Mouse (Mus musculus) v-Abl transformed pro-B cells (cell line): Measurements from ENCODE around the gene Ift81.

Experiments
- in situ Hi-C, 2 experiments: fragments of 400-800 bp; cut with MboI; formaldehyde crosslinking; loops; one replicate each; pipeline ENCODE4 v1.15.1; 2025; ENCODE audit not compliant: unreplicated experiment in 2 of 2

Ift81 gene

DNA sequence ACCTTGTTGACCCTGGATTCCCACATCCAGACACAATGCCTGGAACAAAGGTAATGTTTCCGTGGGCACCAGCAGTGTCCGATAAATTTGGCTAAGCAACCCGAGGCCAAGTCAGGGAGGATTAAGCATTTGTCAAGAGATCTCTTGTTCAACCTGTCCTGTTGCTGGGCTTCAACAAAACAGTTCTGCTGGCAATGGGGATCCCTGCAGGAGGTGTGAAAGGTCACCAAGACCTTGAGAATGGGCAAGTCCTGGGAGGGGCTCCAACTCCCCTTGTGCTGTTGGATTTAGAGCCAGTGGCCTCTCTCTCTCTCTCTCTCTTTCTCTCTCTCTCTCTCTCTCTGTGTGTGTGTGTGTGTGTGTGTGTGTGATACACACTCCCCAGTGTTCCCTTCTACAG lies 90.1 kb downstream of the Ift81 start:
- in situ Hi-C loops = no loop called here

GRCm38 (mm10) chr5:122521130-122521473 lies 93.2 kb downstream of the Ift81 start:
- in situ Hi-C loops = no loop called here

DNA sequence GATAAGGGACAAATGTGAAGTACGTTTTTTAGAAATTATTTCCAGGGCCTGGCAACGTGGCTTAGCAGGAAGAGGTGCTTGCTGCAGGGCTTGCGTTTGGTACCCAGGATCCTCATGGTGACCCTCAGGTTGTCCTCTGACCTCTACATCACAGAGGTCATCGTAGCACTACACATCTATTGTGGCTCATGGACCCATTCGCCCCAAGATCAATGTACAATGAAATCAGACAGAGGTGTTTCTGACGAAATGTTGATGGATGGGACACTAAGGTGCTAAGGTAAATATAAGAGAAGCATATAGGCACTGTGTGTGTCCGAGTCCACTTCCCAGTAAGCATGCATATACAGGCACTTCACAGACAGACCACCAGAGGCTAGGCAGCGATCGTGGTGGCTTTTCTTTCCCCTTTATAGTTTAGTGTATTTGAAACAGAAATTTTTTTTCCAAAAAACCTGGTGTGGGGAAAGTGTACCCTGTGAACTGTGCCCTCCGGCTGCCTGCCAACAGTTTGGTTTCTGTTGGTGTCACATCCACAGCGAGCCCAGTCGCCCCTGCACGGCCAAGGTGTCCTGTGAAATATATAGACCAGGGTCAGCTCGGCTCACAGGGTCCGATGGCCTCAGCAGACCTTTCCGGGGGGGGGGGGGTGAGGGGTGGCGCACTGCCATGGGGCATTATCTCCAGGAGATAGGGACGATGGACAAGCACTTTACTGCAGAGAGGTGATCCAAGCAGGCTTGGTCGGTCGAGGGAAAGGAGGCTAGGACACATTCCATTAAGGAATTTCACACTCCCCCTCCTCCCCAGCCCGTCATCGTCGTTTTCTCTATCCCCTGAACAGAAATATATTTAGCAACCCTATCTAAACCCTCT lies 93.8 kb downstream of the Ift81 start:
- in situ Hi-C loops = no loop called here

DNA sequence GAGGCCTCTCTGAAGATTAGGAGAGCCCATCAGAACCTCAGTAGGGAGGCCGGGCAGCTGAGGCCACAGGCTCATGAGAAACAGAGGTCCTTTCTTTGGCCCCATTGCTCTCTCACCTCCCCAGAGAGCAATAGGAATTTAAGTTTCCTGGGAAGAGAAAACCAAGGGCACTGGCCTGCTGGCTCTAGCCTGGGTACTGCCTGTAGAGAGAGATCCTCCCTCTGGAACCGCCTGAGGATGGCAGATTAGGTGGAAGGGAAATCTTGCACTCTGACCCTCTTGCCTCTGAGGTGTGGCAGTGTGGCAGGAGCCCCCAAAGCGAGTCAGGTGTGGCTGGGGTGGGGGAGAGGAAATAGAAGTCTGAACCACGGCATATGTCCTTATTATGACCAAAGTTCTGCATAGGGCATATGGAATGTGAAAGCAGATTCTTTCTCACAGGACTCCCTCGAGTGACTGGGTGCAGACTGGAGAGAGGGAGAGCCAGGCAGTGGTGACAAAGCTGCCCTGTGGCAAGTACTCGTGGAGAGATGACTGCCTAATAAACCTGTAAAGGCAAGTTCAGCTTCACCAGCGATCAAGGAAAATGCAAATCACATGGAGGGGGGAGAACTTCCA lies 95.2 kb downstream of the Ift81 start:
- in situ Hi-C loops = loop anchor here in 1 of 2 experiments (10.0 kb wide), 1 partner anchor 56 kb away; no protein-coding TSS in a partner anchor

DNA sequence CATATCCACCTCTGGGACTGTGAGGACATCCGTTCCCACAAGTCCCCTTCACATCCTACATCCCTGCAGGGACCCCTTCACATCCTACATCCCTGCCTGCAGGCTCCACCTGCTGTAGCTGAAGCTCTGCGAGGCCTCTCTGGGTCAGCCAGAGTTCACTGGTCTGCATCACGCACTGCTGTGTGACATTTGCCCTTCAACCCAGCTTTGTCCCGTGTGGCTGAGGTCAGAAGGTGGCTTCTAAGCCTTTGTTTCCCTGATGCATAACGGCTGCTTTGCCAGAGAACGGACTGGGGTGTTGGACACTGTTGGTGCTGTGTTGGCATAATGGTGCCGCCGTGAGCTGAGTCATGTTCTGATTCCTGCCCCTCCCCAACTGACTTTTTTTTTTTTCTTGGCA lies 96.1 kb downstream of the Ift81 start:
- in situ Hi-C loops = loop anchor here in 1 of 2 experiments (10.0 kb wide), 1 partner anchor 57 kb away; no protein-coding TSS in a partner anchor

DNA sequence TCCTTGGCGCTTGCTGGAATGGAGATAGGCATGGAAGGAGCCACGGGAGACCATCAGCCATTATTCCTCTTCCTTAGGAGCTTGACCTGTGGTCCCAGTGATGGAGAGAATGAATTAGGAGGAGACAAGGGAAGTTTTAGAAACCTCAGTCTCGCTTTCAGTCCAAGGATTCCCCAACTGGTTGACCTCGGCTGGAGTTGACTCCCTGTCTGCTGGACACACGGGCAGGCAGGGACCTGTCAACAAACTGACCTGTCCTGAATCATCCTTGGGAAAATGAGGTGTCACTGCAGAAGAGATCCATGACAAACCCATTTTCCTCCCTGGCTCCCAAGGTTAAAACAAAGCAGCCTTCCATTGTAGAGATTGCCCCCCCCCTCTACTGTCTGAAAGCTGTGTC lies 97.4 kb downstream of the Ift81 start:
- in situ Hi-C loops = loop anchor here in 1 of 2 experiments (10.0 kb wide), 1 partner anchor 58 kb away; no protein-coding TSS in a partner anchor

- in situ Hi-C loops = loop anchor here in 1 of 2 experiments (10.0 kb wide), 1 partner anchor 59 kb away; no protein-coding TSS in a partner anchor
Observed at GRCm38 (mm10) chr5:122516029-122516730, 98.1 kb downstream of the Ift81 start.

DNA sequence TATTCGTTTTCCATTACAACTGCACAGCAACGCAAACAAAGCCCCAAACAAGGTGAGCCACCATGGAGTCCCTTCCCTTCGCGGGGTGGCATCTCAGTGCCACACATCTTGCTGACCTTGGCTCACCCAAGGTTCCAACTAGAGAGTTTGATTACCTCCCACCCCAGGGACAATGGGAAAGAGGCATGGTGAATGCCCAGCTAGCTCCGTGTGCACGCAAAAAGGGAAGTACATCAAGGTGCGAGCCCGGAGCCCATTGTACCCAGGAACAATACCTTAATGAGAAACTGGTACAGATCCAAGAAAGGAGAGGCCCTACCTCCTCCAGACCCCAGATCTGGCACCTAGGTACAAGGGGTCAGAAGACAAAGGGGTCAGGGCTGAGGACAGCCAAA lies 100.2 kb downstream of the Ift81 start:
- in situ Hi-C loops = loop anchor here in 1 of 2 experiments (10.0 kb wide), 1 partner anchor 61 kb away; no protein-coding TSS in a partner anchor

- in situ Hi-C loops = loop anchor here in 1 of 2 experiments (10.0 kb wide), 1 partner anchor 61 kb away; no protein-coding TSS in a partner anchor
Observed at GRCm38 (mm10) chr5:122513421-122514126, 100.7 kb downstream of the Ift81 start.

DNA sequence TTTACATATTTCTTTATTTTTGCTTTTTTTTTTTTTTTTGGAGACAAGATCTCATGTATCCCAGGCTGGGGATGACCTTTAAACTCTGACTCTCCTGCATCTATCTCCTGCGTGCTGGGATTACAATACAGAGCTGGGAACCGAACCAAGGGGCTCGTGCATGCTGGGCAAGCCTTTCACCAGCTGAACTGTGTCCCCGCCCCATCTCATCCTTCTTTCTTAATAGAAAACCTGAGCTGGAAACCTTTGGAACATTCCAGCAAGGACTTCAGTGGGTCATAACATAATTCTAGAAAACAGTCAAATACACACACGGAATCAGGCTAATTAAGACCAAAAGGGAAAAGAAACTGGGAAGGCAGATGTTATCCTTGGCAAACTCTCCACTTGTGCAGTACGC lies 102.3 kb downstream of the Ift81 start:
- in situ Hi-C loops = loop anchor here in 1 of 2 experiments (10.0 kb wide), 1 partner anchor 63 kb away; no protein-coding TSS in a partner anchor

- in situ Hi-C loops = loop anchor here in 1 of 2 experiments (10.0 kb wide), 1 partner anchor 63 kb away; no protein-coding TSS in a partner anchor
Observed at GRCm38 (mm10) chr5:122511405-122511804, 102.9 kb downstream of the Ift81 start.

DNA sequence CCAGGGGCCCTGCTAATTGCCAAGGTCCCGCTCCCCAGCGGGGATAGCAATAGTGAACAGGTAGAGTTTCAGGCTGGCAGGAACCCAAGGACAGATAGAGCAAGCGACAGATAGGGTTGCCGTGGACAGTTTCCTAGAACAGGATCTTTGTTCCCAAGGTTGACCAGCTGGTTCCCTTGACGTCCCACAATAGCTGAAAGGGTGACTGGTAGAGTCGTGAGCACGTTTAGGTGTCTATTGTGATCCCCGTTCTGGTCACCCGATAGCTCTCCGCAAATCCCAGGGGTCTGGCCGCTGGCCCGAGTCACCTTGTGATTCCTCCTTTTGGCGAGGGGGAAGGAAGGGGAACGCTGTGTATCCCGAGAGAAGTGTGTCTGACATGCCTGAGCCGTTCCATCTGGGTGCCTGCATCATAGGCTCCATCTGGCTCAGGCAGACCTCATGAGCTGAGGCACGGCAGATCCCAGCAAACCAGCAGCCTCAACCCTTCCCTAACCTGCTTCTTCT lies 103.6 kb downstream of the Ift81 start:
- in situ Hi-C loops = loop anchor here in 1 of 2 experiments (10.0 kb wide), 1 partner anchor 64 kb away; no protein-coding TSS in a partner anchor

DNA sequence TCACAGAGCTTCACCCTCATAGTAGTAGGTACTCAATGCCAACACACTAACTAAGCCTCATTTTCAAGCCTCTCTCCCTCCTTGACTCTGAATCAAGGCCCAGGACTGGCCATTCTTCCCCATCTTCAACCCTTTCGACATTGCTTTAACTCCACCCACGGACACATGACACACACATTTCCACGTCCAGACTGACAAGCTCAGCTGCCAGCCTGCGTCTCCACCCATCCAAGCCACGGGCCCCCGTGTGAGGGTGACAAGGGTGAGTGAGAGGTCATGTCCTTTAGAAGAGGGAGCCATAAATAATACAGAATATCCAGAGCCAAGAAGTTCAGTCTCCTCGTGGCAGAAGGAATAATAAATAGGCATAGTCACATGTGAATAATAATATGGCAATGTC lies 104.7 kb downstream of the Ift81 start:
- in situ Hi-C loops = loop anchor here in 1 of 2 experiments (10.0 kb wide), 1 partner anchor 65 kb away; no protein-coding TSS in a partner anchor

DNA sequence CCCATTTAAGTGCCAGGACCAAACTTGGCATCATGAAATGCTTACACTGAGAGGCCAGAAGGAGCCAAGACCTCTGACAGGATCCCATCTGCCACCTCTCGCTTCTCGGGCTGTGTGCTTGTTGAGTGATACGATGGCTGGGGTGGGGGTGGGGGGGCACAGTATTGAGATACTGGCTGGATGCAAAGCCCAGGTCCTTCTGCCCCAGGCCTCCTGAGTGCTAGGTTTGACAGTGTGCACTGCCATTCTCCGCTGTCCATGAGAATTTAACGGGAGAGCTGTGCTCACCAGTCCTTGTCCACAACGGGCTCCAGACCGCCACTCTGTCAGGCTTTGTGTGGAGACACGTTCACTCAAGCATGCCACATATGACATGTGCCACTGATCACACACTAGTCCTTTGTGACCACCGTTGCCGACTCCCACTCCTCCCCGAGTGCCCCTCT lies 105.4 kb downstream of the Ift81 start:
- in situ Hi-C loops = no loop called here

GRCm38 (mm10) chr5:122507396-122507795 lies 106.9 kb downstream of the Ift81 start:
- in situ Hi-C loops = no loop called here

GRCm38 (mm10) chr5:122506462-122506861 lies 107.9 kb downstream of the Ift81 start:
- in situ Hi-C loops = no loop called here

DNA sequence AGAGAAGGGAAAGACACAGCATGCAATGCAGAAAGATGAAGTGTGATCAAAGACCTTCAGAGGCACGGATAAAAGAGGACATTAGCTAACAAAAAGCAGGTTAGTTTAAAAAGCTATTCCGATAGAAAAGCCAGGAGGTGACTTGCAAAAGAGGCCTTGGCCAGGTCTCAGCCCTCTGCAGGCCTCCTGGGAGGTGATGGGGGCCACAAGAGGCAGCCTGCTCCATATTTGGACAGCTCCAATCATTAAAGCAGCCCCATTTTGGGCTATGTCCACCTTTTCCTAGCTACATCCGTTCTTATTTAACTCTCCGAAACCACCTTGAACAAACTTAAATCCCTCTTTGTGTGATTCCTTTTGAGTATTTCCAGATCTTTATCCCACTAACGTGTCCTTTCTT lies 108.8 kb downstream of the Ift81 start:
- in situ Hi-C loops = no loop called here

DNA sequence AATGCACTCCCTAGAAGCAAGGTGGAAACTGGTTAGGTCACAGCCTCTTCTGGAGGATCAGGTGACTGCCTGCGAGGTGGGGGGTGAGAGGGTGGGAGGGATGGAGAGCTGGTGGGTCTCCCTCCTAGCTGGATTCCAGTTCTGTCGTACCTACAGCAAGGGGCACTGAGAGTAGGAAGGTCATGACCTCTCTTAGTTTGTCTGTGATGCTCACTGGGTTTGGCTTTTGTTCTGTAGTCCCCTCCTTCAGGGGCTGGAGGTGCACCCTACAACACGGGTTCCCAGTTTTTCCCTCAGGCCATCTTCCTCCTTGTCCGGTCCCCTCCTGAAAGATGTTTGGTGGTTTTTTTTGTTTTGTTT lies 110.6 kb downstream of the Ift81 start:
- in situ Hi-C loops = no loop called here

- in situ Hi-C loops = no loop called here
Observed at GRCm38 (mm10) chr5:122503015-122503759, 111.1 kb downstream of the Ift81 start.
